Mouse (Mus musculus): ENCODE measurements around the gene Pkm. TPM values are rescaled to one million over a fixed set of nuclear protein-coding genes. Genes with fewer than 3 reads are reported as not detected.
A peak's percentile ranks its signal among the peaks of the same experiment; 100 is the strongest.

Gene Pkm
- 498 to 575 TPM (median 546 TPM) in 3 replicates for total RNA-seq (2017)

GRCm38 (mm10) chr9:59655958-59656634 lies at the start of gene Pkm:
Pkm (plus strand) TSS chr9:59656368.
- peak; percentile 72 for ATAC-seq (replicated peaks; ENCODE audit: insufficient number of reproducible peaks, low FRiP score, low TSS enrichment, poor library complexity, severe bottlenecking)

DNA sequence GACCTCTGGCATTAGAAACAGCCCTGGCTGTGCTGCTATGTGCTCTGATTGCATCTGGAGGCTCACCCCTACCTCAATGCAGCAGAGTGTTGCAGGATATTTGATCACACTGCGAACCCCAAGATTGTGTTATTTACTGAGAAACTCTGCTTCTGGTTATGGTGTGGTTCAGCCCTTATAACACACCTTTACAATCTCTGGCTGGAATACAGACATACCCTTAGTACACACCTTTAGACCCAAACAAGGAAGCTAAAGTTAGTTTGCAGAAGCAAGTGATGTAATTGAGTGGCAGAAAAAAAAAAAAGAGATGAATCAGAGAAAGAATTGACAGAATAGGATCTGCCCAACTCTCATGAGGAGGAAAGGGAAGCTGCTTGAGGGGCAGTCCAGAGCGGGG lies 45.2 kb upstream of the Pkm start:
- ATAC-seq (replicated peaks; ENCODE audit: insufficient number of reproducible peaks, low FRiP score, low TSS enrichment, poor library complexity, severe bottlenecking): no peak

GRCm38 (mm10) chr9:59615797-59616196 lies 40.4 kb upstream of the Pkm start:
- ATAC-seq (replicated peaks; ENCODE audit: insufficient number of reproducible peaks, low FRiP score, low TSS enrichment, poor library complexity, severe bottlenecking): no peak

DNA sequence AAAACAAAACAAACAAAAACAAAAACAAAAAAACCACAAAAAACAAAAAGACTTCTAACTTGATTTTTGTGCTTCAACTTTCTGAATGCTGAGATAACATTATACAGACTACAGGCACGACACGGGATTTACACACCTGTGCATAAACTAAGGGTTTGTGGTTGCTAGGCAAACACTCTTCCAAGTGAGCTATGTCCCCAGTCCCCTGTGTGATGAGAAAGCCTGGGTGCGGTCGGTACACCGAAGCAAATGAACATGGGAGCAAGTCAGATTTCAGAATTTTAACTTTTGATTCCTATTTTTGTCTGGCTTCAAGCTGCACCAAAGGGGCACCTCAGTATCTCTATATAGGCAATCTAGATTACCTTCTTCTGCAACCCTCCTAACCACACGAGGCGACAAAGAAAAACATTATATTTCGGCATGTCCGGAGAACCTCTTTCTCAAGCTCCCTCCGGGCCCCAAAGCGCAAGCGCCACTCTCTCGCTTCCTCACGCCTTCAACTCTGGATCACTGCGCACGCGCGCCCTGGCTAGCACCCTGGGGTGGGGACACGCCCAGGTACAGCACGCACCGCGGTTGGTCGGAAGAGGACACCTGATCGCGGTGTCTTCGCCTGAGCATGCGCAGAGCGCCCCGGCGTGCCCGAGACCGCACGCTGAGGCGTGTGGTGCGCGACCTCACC lies 39.4 kb upstream of the Pkm start, which contains the start of gene Parp6:
Gene Parp6 (plus strand): TSS at position 663 of the 685 bp plus-strand sequence.
- ATAC-seq (replicated peaks; ENCODE audit: insufficient number of reproducible peaks, low FRiP score, low TSS enrichment, poor library complexity, severe bottlenecking): peak; percentile 100

GRCm38 (mm10) chr9:59617307-59617973 lies 38.7 kb upstream of the Pkm start:
- ATAC-seq (replicated peaks; ENCODE audit: insufficient number of reproducible peaks, low FRiP score, low TSS enrichment, poor library complexity, severe bottlenecking): peak; percentile 27

DNA sequence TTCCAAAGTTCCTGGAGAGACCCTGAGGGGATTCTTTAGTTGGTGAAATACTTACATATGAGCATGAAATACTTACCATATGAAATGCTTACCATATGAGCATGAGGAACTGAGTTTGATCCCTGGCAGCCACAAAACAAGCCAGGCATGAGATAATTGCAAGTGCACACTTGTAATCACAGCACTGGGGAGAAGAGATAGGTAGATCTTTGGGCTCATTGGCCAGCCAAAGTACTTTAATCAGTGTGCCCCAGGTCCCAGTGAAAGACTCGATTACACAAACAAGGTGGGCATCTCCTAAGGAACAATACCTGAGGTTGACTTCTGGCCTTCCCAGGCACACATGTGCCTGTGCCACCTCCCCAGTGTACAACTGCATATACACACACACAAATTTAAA lies 17.8 kb upstream of the Pkm start:
- no peak for ATAC-seq (replicated peaks; ENCODE audit: insufficient number of reproducible peaks, low FRiP score, low TSS enrichment, poor library complexity, severe bottlenecking)

- ATAC-seq (replicated peaks; ENCODE audit: insufficient number of reproducible peaks, low FRiP score, low TSS enrichment, poor library complexity, severe bottlenecking): no peak
Measured at GRCm38 (mm10) chr9:59639936-59640335, 16.2 kb upstream of the Pkm start.

DNA sequence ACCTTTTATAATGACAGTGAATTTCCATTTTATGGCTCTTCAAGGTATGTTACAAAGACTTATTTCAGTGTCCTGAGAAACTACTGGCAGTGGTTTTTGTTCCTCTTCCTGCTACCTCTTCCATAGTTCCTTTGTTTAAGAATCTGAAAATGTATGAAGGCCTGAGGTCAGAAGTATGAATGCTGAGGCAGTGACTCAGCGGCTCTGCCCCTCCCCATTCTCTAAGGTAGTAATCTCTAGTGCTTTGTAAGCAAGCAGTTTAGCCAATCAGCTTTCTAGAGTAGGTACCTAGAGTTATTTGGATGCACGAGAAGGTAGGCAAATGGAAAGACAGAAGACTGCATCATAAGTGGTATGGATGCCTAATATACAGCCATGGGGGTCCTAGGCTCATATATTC lies 14.8 kb upstream of the Pkm start:
- ATAC-seq (replicated peaks; ENCODE audit: insufficient number of reproducible peaks, low FRiP score, low TSS enrichment, poor library complexity, severe bottlenecking): no peak

- no peak for ATAC-seq (replicated peaks; ENCODE audit: insufficient number of reproducible peaks, low FRiP score, low TSS enrichment, poor library complexity, severe bottlenecking)
Measured at GRCm38 (mm10) chr9:59649911-59650310, 6.3 kb upstream of the Pkm start.

DNA sequence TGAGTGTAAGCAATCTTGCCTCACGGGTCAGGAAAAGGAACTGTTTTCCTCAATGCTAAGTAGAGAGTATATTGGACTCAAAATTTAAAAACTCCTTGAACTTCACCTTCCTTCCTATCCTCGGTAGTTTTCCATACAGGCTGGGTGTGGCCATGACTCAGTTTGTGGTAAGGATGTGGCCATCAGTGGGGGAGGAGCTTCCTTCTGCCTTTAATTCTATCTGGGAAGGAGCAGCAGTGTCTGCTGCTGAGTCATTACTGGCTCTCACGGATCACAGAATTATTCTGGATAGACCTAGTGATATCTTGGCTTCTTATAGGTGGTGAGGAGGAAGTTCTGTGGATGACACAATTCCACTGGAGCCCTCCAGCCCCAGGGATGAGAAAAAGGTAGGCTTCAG lies 2.8 kb upstream of the Pkm start:
- ATAC-seq (replicated peaks; ENCODE audit: insufficient number of reproducible peaks, low FRiP score, low TSS enrichment, poor library complexity, severe bottlenecking): no peak

GRCm38 (mm10) chr9:59654450-59654983 lies 1.7 kb upstream of the Pkm start:
- no peak for ATAC-seq (replicated peaks; ENCODE audit: insufficient number of reproducible peaks, low FRiP score, low TSS enrichment, poor library complexity, severe bottlenecking)

GRCm38 (mm10) chr9:59656635-59657617 lies 758 bp downstream of the Pkm start:
- ATAC-seq (replicated peaks; ENCODE audit: insufficient number of reproducible peaks, low FRiP score, low TSS enrichment, poor library complexity, severe bottlenecking): peak; percentile 19

DNA sequence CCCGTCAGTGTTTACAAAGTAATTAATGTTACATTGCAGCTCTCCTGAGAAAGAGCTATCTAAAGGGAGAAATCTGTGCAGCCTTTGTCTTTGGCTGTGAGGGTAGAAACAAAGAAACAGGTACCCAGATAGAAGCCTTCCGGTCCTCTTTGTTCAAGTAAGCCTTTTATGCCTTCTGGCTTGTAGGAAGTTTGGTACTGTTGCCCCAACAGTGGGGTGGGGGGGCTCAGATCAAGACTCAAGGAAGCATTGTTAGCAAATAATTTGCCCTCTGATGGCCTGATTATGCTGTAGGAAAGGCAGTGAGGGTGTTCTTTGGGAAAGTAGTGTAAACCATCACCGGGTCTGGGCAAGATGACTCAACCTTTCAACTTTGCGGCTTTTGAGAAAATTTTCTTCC lies 2.0 kb downstream of the Pkm start:
- no peak for ATAC-seq (replicated peaks; ENCODE audit: insufficient number of reproducible peaks, low FRiP score, low TSS enrichment, poor library complexity, severe bottlenecking)

DNA sequence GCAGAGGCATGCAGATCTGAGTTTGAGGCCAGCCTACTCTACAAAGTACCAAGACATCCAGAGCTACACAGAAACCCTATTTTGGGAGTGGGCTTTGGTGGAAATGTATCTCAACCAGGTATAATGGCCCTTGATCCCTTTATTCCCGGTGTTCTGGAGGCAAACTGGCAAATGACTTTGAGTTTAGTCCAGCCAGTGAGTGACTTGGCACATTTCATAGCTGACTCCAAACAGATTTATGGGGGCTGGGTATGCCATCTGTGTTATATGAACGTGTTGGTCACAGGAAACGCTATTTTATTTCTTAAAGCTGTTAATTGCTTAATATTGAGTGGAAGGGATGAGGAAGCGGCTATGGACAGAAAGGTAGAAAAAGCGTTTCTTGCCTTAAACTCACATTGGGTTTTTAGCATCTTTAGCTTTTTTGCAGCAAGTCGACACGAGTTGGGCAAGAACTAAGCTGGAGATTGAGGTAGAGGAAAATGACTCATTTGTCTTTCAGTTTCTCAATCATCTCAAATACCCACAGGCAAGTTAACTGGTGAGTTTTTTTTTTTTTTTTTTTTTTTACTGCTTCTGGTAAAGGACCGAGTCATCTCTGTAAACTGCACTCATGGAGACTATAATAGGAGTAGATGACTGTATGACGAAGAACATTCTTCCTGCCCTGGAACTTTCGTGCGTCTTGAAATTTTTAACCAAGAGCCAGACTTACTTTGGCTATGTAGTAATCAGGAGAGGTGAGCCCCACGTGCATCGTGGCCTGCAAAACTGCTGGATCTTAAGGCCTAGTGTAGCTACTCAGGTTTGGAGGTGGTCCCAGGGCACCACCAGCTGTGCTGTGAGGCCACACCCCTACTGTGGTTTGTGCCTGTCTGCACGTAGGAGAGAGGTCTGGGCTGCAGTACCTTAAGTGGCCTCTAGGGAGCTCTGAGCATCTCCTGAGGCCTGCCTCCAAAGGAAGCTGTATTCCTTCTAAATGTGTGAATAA lies 3.2 kb downstream of the Pkm start:
- ATAC-seq (replicated peaks; ENCODE audit: insufficient number of reproducible peaks, low FRiP score, low TSS enrichment, poor library complexity, severe bottlenecking): peak; percentile 40

GRCm38 (mm10) chr9:59660421-59660820 lies 4.3 kb downstream of the Pkm start:
- ATAC-seq (replicated peaks; ENCODE audit: insufficient number of reproducible peaks, low FRiP score, low TSS enrichment, poor library complexity, severe bottlenecking): no peak

- ATAC-seq (replicated peaks; ENCODE audit: insufficient number of reproducible peaks, low FRiP score, low TSS enrichment, poor library complexity, severe bottlenecking): no peak
Measured at GRCm38 (mm10) chr9:59661298-59661975, 5.3 kb downstream of the Pkm start.

- no peak for ATAC-seq (replicated peaks; ENCODE audit: insufficient number of reproducible peaks, low FRiP score, low TSS enrichment, poor library complexity, severe bottlenecking)
Measured at GRCm38 (mm10) chr9:59663226-59663625, 7.1 kb downstream of the Pkm start.
